Mouse (Mus musculus): Measurements from ENCODE around the gene Ift122. TPM values are rescaled to one million over a fixed set of nuclear protein-coding genes. Genes with fewer than 3 reads are reported as not detected.
A peak's percentile ranks its signal among the peaks of the same experiment; 100 is the strongest.

Gene Ift122
- total RNA-seq, 2 experiments from 2014 or later = 4.9 to 5.1 TPM

DNA sequence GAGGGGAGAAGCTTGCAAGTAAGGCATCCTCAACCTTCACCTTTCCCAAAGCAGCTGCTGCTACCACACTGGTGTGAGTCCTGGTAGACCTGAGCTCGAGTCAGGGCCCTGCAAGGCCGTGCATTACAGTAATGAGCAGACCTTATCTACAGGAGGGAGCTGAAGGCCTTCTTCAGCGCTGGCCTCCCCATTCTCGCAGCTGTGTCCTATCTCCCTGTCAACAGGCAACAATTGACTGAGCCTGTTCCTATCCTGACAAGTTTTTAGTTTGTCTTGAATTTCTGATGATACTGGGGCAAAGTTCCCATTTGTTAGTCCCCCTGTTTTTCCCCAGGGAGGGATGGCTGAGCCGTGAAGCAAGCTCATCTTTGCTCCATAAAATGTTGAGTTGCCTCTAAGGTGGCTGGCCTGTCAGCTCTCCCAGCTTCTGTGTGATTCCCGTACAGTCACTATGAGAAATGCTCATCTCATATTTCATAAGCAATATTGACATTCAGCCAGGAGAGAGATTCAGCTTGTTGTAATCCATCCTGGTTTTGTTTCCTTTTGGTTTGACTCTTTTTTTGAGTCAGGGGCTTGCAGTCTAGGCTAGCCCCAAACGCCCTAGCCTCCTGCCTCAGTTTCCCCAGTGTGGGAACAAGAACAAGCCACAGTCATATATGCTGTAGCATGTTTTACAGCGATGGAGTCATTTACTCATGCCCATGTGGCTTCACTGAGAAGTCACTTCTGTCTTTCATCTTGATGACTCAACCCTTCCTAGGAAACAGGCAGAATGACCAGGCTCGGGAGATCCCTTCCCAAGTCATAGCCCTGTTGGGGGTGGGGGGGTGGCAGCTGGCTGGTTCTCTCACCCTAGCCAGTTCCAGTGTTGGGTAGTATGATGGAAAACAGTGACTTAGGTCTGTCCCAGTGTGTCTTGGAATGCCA is 90.5 kb downstream of the Ift122 start:
- 0 out of 2 replicates have a peak overlapping the region, but pooled peaks have one; percentile 3 for H3K27ac ChIP-seq
- no peak for TF ChIP-seq CTCF (IDR thresholded peaks at IDR 0.05)
- H3K4me3 ChIP-seq = no peak overlapping the region
- intact Hi-C loops (cut with DNase I) = no loop called here
- DNase-seq = no peak

DNA sequence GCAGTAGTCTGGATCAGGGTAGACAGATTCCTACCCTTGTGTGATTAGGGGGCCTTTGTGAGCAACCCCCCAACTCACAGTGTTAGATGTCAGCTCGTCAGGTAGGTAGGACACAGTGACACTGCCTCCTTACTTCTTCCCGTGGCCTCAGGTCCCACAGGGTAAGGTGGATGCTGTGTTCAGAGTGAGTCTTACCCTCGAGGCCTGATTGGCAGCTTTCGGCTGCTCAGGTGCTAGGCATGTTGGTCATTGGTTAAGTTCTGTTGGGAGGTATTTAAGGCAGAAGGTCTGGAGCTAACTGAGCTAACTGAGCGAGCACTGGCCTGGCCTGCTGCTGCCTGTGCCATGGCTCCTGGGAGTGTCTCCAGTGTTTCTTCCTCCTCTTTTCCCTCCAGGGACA is 91.4 kb downstream of the Ift122 start, which contains the start of gene H1foo:
H1foo (plus strand) TSS at position 301 of the 400 bp plus-strand sequence.
- no peak for DNase-seq
- Histone ChIP-seq H3K4me3 (no peak within 1 kb of the TSS), H3K27ac (0 out of 2 replicates have a peak within 1 kb of the TSS, but pooled peaks have one; percentile 3)
- TF ChIP-seq CTCF (IDR thresholded peaks at IDR 0.05) = no peak
- intact Hi-C loops (cut with DNase I) = no loop called here

DNA sequence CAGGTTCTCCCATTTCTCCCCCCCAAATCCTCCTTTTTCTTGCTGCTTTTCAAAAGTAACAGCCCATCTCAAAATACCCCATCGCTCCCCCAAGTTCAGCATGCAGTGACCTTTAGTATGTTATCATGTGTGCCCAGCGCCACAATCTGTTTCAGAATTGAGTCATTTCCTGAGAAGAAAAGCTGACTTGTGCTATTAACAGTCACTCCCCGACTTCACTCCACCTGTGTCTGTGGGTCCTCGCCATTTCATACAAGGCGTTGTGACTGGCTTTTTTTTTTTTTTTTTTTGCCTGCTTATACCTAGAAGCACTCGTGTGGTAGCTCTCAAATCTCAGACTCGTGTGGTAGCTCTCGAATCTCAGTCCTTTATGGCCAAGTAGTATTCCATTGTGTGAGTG is 92.4 kb downstream of the Ift122 start:
- DNase-seq = no peak
- intact Hi-C loops (cut with DNase I) = no loop called here
- H3K4me3 ChIP-seq = no peak overlapping the region
- H3K27ac ChIP-seq = no peak overlapping the region
- no peak for TF ChIP-seq CTCF (IDR thresholded peaks at IDR 0.05)

DNA sequence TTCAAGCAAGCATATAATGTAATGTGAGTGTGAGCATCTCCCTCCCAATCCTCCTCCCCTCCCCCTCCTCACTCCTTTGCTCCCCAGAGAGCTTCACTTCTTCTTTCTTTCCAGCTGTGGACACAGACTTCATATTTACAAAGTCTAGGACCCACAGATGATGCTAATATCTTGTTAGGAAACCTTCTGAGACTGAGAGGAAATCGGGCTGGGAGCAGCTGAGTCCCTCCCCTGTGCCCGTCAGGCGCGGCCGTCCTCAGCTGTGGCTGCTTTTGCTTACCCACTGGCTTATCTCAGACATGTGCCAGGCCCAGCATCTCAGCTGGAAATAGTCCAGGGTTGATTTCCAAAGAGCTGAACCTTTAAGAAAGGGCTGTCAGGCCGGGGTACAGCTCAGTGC is 93.1 kb downstream of the Ift122 start:
- Histone ChIP-seq H3K4me3 (no peak overlapping the region), H3K27ac (no peak overlapping the region)
- no peak for TF ChIP-seq CTCF (IDR thresholded peaks at IDR 0.05)
- no peak for DNase-seq
- intact Hi-C loops (cut with DNase I) = no loop called here

DNA sequence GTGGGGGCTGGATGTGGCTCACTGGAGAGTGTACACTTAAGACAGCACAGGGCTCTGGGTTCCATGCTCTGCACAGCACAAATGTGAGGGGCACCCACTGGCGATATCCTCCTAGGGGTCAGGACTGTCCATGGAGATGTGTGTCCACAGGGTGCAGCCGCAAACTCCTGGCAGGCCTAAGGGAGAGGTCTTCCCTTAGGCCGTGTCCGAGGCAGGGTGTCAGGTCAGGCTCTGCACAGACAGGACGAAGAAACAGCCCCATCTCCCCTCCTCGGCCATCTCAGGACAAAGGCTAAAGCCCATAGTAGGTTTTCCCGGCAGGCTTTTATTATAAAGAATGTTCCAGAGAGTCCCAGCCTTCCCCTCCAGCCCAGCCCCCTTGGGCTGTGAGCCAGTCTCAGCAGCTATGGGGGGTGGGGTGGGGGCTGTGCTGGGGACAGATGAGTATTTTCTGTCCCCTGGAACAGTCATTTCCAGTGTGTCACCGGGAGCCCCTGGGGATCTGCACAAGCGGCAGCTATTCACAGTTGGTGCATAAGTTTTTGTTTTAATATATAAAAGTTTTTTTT is 101.3 kb downstream of the Ift122 start:
- peak overlapping the region; percentile 89 for H3K27ac ChIP-seq
- no peak for TF ChIP-seq CTCF (IDR thresholded peaks at IDR 0.05)
- no peak for DNase-seq
- intact Hi-C loops (cut with DNase I) = loop anchor here (5.0 kb wide), 1 partner anchor 38 kb away; no protein-coding TSS in a partner anchor
- H3K4me3 ChIP-seq = no peak overlapping the region

DNA sequence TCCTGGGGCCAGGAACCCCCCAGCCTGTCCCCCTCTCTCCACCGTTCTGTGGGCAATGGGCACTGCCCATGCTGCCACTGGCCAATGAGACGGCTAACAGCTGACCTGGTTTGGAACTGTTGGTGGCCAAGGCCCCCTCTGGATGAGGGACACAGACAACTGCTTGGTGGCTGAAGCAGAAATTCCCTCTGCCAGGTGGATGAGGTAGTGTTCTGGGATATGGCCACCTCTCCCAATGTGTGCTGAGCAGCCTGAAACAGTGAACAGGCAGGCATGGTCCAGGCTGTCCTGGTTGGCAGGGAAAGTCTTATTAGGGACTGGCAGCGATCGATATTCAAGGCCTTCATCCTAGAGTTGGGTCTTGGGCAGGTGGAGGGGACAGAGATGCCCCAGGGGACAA is 101.9 kb downstream of the Ift122 start:
- no peak overlapping the region for H3K4me3 ChIP-seq
- no peak for TF ChIP-seq CTCF (IDR thresholded peaks at IDR 0.05)
- no peak for DNase-seq
- H3K27ac ChIP-seq = peak overlapping the region; percentile 89
- intact Hi-C loops (cut with DNase I) = loop anchor here (5.0 kb wide), 1 partner anchor 37 kb away; no protein-coding TSS in a partner anchor

DNA sequence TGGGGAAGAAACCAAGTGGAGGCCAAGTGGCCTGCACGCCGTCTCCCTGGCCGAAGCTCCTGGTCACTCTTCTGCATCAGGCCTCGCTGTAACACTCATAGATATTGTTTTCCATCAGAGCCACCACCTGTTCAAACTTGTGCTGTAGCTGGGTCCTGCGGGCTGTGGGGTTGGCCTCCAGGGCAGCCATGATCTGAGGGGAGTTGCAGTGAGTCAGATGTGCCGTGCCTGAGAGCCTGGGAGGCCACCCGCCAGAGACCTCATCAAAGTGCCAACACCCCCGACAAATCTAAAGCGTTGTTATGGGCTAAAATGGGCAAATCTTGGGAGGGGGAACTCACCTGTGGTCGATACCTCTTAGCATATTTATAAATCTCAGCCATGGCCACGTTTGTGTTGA is 102.4 kb downstream of the Ift122 start:
- intact Hi-C loops (cut with DNase I) = loop anchor here (2.0 to 5.0 kb wide), 2 partner anchors 37 to 41 kb away; no protein-coding TSS in a partner anchor
- no peak for DNase-seq
- H3K4me3 ChIP-seq = no peak overlapping the region
- TF ChIP-seq CTCF (IDR thresholded peaks at IDR 0.05) = no peak
- H3K27ac ChIP-seq = peak overlapping the region; percentile 89

DNA sequence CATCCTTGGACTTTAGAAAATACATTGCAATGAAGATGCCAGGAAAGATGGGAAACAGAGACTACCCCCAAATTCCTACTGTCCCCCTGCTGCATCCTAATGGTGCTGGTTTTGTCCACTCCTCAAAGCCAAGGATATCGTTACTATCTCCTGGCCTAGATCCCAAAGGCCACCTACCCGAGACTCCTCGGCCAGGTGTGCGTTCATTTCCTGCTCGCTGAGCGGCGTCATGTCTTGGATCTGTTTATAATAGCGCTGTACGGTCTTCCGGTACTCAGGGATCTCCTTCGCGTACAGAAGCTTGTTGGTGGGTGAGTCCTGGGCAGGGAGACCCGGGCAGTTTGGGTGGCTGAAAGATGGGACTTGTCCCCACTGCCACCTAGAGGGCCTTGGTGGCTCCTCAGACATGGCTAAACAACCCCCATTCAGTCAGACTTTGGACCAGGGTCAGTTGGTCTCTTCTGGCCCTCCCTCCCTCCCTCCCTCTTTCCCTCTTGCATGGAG is 103.2 kb downstream of the Ift122 start:
- no peak for DNase-seq
- peak overlapping the region; percentile 89 for H3K27ac ChIP-seq
- intact Hi-C loops (cut with DNase I) = loop anchor here (2.0 to 5.0 kb wide), 2 partner anchors 36 to 42 kb away; no protein-coding TSS in a partner anchor
- H3K4me3 ChIP-seq = no peak overlapping the region
- peak; percentile 31 for TF ChIP-seq CTCF (IDR thresholded peaks at IDR 0.05)

DNA sequence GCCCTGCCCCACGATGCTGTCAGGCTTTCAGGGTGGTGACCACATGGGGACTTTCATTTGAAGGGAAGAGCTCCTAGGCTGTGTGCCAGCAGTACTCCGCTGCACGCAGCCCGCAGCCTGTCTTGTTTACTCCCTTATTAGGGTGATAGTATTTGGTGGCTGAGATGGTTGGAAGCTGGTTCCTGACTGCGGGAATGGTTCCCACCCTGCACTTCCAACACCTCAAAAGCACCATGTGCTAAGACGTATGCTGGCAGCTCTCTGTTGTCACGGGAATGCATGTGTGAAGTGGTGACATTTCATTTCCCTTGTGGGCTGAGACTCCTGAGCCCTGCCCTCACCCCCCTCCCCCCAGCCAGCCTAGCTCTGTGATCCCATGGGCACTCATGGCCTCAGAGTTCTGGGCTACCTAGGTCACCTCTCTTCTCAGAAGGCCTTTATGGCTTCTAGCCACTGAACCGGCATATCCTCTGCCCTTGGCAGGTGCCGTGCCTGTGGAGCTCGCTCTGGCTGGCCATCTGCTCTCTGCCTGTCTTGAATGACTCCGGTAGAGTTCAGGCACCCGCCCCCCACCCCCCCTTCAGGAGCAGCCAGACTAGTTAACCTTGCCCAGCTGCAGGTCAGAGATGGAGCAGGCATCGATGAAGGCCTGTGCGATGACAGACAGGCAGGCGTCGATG is 103.8 kb downstream of the Ift122 start:
- Histone ChIP-seq H3K27ac (peak overlapping the region; percentile 89), H3K4me3 (no peak overlapping the region; the same call in none of the 2 replicates)
- intact Hi-C loops (cut with DNase I) = loop anchor here (2.0 to 5.0 kb wide), 2 partner anchors 35 to 42 kb away; no protein-coding TSS in a partner anchor
- DNase-seq = peak; percentile 83
- no peak for TF ChIP-seq CTCF (IDR thresholded peaks at IDR 0.05)

DNA sequence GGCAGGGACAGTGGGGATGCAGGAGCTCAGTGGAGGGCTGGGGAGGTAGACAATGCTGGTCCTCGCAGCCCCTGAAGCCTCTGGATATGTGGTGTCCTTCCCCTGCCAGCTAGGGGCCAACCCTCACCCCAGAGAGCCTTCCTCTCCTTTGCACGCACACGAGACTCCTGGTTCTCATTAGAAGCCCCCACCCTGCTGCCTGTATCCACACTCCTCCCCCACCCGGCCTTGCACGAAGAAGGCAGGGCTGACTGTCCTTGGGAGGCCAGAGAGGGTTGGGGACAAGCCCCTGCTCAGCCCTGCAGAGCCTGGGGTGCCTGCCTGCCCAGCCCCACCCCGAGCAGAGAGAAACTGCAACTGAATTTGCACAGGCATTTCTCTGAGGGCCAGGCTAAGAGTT is 104.4 kb downstream of the Ift122 start:
- Histone ChIP-seq H3K27ac (peak overlapping the region; percentile 89), H3K4me3 (peak overlapping the region; percentile 23; the same call in 1 of the 2 replicates)
- intact Hi-C loops (cut with DNase I) = loop anchor here (2.0 to 5.0 kb wide), 3 partner anchors 35 to 53 kb away; no protein-coding TSS in a partner anchor
- no peak for DNase-seq
- TF ChIP-seq CTCF (IDR thresholded peaks at IDR 0.05) = no peak

DNA sequence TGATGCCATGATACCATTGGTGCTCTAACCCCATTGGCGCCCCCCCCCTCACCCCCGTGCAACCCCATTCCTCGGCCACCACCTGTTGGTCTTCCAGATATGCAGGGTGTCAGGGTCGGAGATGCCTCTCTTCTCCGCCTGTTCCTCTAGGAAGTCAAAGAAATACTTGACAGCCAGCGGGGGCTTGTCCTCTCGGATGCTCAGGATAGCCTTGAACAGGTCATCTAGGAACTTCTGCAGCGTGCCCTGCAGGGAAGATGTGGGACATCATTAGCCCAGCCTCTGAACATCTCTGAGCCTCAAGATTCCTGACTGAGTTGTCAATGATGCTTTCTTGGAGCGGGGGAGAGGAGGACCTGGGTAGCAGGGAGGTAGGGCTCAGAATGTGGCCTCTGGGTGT is 105.2 kb downstream of the Ift122 start:
- Histone ChIP-seq H3K4me3 (peak overlapping the region; percentile 48), H3K27ac (peak overlapping the region; percentile 89)
- TF ChIP-seq CTCF (IDR thresholded peaks at IDR 0.05) = no peak
- intact Hi-C loops (cut with DNase I) = loop anchor here (2.0 to 5.0 kb wide), 2 partner anchors 34 to 54 kb away; no protein-coding TSS in a partner anchor
- DNase-seq = no peak

DNA sequence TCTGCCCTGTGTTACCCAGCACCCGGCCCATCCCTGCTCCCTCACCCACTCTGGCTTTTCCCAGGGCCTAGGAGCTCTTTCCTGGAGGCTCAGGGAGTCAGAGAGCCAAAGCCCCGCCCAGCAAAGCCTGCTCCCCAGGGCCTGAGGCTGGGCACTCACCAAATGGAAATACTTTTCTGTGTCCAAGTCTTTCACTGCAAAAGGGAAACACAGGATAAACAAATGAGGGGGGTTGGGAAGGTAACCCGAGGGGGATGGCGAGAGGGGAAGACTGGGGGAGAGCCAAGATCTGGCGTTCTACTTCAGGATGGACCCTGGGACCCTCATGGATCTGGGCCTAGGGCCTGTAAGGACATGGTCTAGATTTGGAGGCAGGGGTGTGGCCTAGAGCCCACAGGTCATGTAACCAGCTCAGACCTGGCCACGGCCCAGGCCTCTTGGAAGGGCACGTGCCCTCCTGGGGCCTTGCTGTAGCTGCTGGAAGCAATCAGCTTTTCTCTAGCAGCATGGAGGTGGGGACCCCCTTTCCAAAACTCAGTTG is 106.0 kb downstream of the Ift122 start:
- H3K4me3 ChIP-seq = peak overlapping the region; percentile 48
- intact Hi-C loops (cut with DNase I) = loop anchor here (2.0 to 5.0 kb wide), 2 partner anchors 33 to 54 kb away; no protein-coding TSS in a partner anchor
- no peak for TF ChIP-seq CTCF (IDR thresholded peaks at IDR 0.05)
- H3K27ac ChIP-seq = peak overlapping the region; percentile 89
- peak; percentile 92 for DNase-seq

All from gastrocnemius, adult 2 months (tissue).